Mouse (Mus musculus): ENCODE data around the gene Zcchc4. TPM values are rescaled to one million over a fixed set of nuclear protein-coding genes. Genes with fewer than 3 reads are reported as not detected.

Zcchc4 gene
- polyA plus RNA-seq, 1 experiment from 2014 or later = 6.7 TPM

- H3K9me3 ChIP-seq (replicated peaks) = no peaks in the 10 kb centered on the region
- no peak for ATAC-seq (ENCODE audit: insufficient read depth)
- 82% methylated on average over 12 of the region's 12 CpGs for WGBS (ENCODE audit: insufficient replicate concordance)
- no peaks in the 10 kb centered on the region; the same call in 1 of the 2 replicates for H3K4me1 ChIP-seq (replicated peaks)
- no peak overlapping the region for H3K4me3 ChIP-seq (replicated peaks)
- H3K27ac ChIP-seq (replicated peaks) = no peak overlapping the region
- H3K27me3 ChIP-seq = no peaks in the 10 kb centered on the region
- H3K9ac ChIP-seq = no peak overlapping the region
- H3K36me3 ChIP-seq (replicated peaks) = peaks cover 45% of the 10 kb centered on the region
- no peak overlapping the region for H3K4me2 ChIP-seq
Observed at GRCm38 (mm10) chr5:52799274-52799985, 24.2 kb downstream of the Zcchc4 start.

- Histone ChIP-seq H3K9ac (no peak overlapping the region), H3K27ac (replicated peaks) (no peak overlapping the region), H3K27me3 (no peaks in the 10 kb centered on the region), H3K9me3 (replicated peaks) (no peaks in the 10 kb centered on the region), H3K4me3 (replicated peaks) (no peak overlapping the region), H3K36me3 (replicated peaks) (peaks cover 31% of the 10 kb centered on the region; the same call in 1 of the 2 replicates), H3K4me2 (no peak overlapping the region), H3K4me1 (replicated peaks) (no peaks in the 10 kb centered on the region)
- 61% methylated on average over 4 of the region's 4 CpGs for WGBS (ENCODE audit: insufficient replicate concordance)
- no peak for ATAC-seq (ENCODE audit: insufficient read depth)
Observed at GRCm38 (mm10) chr5:52805801-52806200, 30.6 kb downstream of the Zcchc4 start.

- 70% methylated on average over 8 of the region's 8 CpGs for WGBS (ENCODE audit: insufficient replicate concordance)
- no peak for ATAC-seq (ENCODE audit: insufficient read depth)
Observed at GRCm38 (mm10) chr5:52806349-52806748, 31.1 kb downstream of the Zcchc4 start.

GRCm38 (mm10) chr5:52807030-52807429, 31.8 kb downstream of the Zcchc4 start:
- WGBS (ENCODE audit: insufficient replicate concordance) = 80% methylated on average over 7 of the region's 7 CpGs
- no peak overlapping the region for H3K9ac ChIP-seq
- no peak for ATAC-seq (ENCODE audit: insufficient read depth)
- H3K4me2 ChIP-seq = no peak overlapping the region
- no peak overlapping the region for H3K4me3 ChIP-seq (replicated peaks)
- H3K27ac ChIP-seq (replicated peaks) = no peak overlapping the region
- no peaks in the 10 kb centered on the region for H3K9me3 ChIP-seq (replicated peaks)
- H3K36me3 ChIP-seq (replicated peaks) = peaks cover 33% of the 10 kb centered on the region; the same call in 1 of the 2 replicates
- H3K27me3 ChIP-seq = no peaks in the 10 kb centered on the region
- H3K4me1 ChIP-seq (replicated peaks) = no peaks in the 10 kb centered on the region

More at GRCm38 (mm10) chr5:52806349-52806748, 31.1 kb downstream of the Zcchc4 start:
- Histone ChIP-seq H3K4me1 (replicated peaks) (no peaks in the 10 kb centered on the region), H3K36me3 (replicated peaks) (peaks cover 31% of the 10 kb centered on the region; the same call in 1 of the 2 replicates), H3K9ac (no peak overlapping the region), H3K4me2 (no peak overlapping the region), H3K9me3 (replicated peaks) (no peaks in the 10 kb centered on the region), H3K27me3 (no peaks in the 10 kb centered on the region), H3K27ac (replicated peaks) (no peak overlapping the region), H3K4me3 (replicated peaks) (no peak overlapping the region)

GRCm38 (mm10) chr5:52810446-52810845, 35.2 kb downstream of the Zcchc4 start:
- Histone ChIP-seq H3K9me3 (replicated peaks) (no peaks in the 10 kb centered on the region), H3K4me2 (no peak overlapping the region), H3K27ac (replicated peaks) (no peak overlapping the region), H3K27me3 (no peaks in the 10 kb centered on the region), H3K4me3 (replicated peaks) (no peak overlapping the region), H3K4me1 (replicated peaks) (no peaks in the 10 kb centered on the region), H3K9ac (no peak overlapping the region), H3K36me3 (replicated peaks) (peaks cover 40% of the 10 kb centered on the region)
- 80% methylated on average over 6 of the region's 6 CpGs for WGBS (ENCODE audit: insufficient replicate concordance)
- ATAC-seq (ENCODE audit: insufficient read depth) = no peak

GRCm38 (mm10) chr5:52811056-52811455, 35.8 kb downstream of the Zcchc4 start:
- no peak for ATAC-seq (ENCODE audit: insufficient read depth)
- no peak overlapping the region for H3K27ac ChIP-seq (replicated peaks)
- no peaks in the 10 kb centered on the region for H3K27me3 ChIP-seq
- H3K4me3 ChIP-seq (replicated peaks) = no peak overlapping the region
- 76% methylated on average over 14 of the region's 14 CpGs for WGBS (ENCODE audit: insufficient replicate concordance)
- H3K9me3 ChIP-seq (replicated peaks) = no peaks in the 10 kb centered on the region
- H3K4me1 ChIP-seq (replicated peaks) = no peaks in the 10 kb centered on the region
- no peak overlapping the region for H3K9ac ChIP-seq
- H3K4me2 ChIP-seq = no peak overlapping the region
- H3K36me3 ChIP-seq (replicated peaks) = peaks cover 43% of the 10 kb centered on the region

- no peak overlapping the region for H3K4me2 ChIP-seq
- no peak overlapping the region for H3K27ac ChIP-seq (replicated peaks)
- H3K4me1 ChIP-seq (replicated peaks) = no peaks in the 10 kb centered on the region
- no peaks in the 10 kb centered on the region for H3K9me3 ChIP-seq (replicated peaks)
- 83% methylated on average over 10 of the region's 10 CpGs for WGBS (ENCODE audit: insufficient replicate concordance)
- no peak for ATAC-seq (ENCODE audit: insufficient read depth)
- no peak overlapping the region for H3K9ac ChIP-seq
- no peaks in the 10 kb centered on the region for H3K27me3 ChIP-seq
- peaks cover 44% of the 10 kb centered on the region for H3K36me3 ChIP-seq (replicated peaks)
- no peak overlapping the region for H3K4me3 ChIP-seq (replicated peaks)
Observed at GRCm38 (mm10) chr5:52812456-52812855, 37.2 kb downstream of the Zcchc4 start.

GRCm38 (mm10) chr5:52813312-52813711, 38.1 kb downstream of the Zcchc4 start:
- Histone ChIP-seq H3K4me3 (replicated peaks) (no peak overlapping the region), H3K27me3 (no peaks in the 10 kb centered on the region)
- WGBS (ENCODE audit: insufficient replicate concordance) = 85% methylated on average over 7 of the region's 7 CpGs

GRCm38 (mm10) chr5:52818676-52819075, 43.5 kb downstream of the Zcchc4 start:
- H3K4me1 ChIP-seq (replicated peaks) = no peaks in the 10 kb centered on the region
- no peak overlapping the region for H3K27ac ChIP-seq (replicated peaks)
- H3K4me2 ChIP-seq = no peak overlapping the region
- 78% methylated on average over 7 of the region's 7 CpGs for WGBS (ENCODE audit: insufficient replicate concordance)
- H3K4me3 ChIP-seq (replicated peaks) = no peak overlapping the region
- ATAC-seq (ENCODE audit: insufficient read depth) = no peak
- peaks cover 38% of the 10 kb centered on the region for H3K36me3 ChIP-seq (replicated peaks)
- no peaks in the 10 kb centered on the region for H3K27me3 ChIP-seq
- H3K9ac ChIP-seq = no peak overlapping the region
- no peaks in the 10 kb centered on the region for H3K9me3 ChIP-seq (replicated peaks)

More at GRCm38 (mm10) chr5:52813312-52813711, 38.1 kb downstream of the Zcchc4 start:
- Histone ChIP-seq H3K9ac (no peak overlapping the region), H3K9me3 (replicated peaks) (no peaks in the 10 kb centered on the region), H3K27ac (replicated peaks) (no peak overlapping the region), H3K4me2 (no peak overlapping the region), H3K36me3 (replicated peaks) (peaks cover 41% of the 10 kb centered on the region), H3K4me1 (replicated peaks) (no peaks in the 10 kb centered on the region)
- no peak for ATAC-seq (ENCODE audit: insufficient read depth)

- Histone ChIP-seq H3K27ac (replicated peaks) (no peak overlapping the region), H3K9ac (no peak overlapping the region), H3K36me3 (replicated peaks) (peaks cover 29% of the 10 kb centered on the region), H3K27me3 (no peaks in the 10 kb centered on the region), H3K9me3 (replicated peaks) (no peaks in the 10 kb centered on the region), H3K4me1 (replicated peaks) (no peaks in the 10 kb centered on the region), H3K4me3 (replicated peaks) (no peak overlapping the region), H3K4me2 (no peak overlapping the region)
- 56% methylated on average over 3 of the region's 3 CpGs for WGBS (ENCODE audit: insufficient replicate concordance)
- ATAC-seq (ENCODE audit: insufficient read depth) = no peak
Observed at GRCm38 (mm10) chr5:52821691-52822090, 46.5 kb downstream of the Zcchc4 start.

GRCm38 (mm10) chr5:52827923-52828322, 52.7 kb downstream of the Zcchc4 start:
- no peak overlapping the region for H3K9ac ChIP-seq
- 0 out of 2 replicates have a peak, but pooled peaks cover 7% of the 10 kb centered on the region for H3K36me3 ChIP-seq (replicated peaks)
- H3K4me2 ChIP-seq = no peak overlapping the region
- H3K4me3 ChIP-seq (replicated peaks) = no peak overlapping the region
- no peaks in the 10 kb centered on the region for H3K27me3 ChIP-seq
- no peaks in the 10 kb centered on the region for H3K9me3 ChIP-seq (replicated peaks)
- 70% methylated on average over 4 of the region's 4 CpGs for WGBS (ENCODE audit: insufficient replicate concordance)
- ATAC-seq (ENCODE audit: insufficient read depth) = peak; percentile 57
- H3K4me1 ChIP-seq (replicated peaks) = peaks cover 8% of the 10 kb centered on the region
- H3K27ac ChIP-seq (replicated peaks) = no peak overlapping the region

Data from liver, embryonic 15.5 days (tissue).